Mouse (Mus musculus): ENCODE results near the gene Plin5.

DNA sequence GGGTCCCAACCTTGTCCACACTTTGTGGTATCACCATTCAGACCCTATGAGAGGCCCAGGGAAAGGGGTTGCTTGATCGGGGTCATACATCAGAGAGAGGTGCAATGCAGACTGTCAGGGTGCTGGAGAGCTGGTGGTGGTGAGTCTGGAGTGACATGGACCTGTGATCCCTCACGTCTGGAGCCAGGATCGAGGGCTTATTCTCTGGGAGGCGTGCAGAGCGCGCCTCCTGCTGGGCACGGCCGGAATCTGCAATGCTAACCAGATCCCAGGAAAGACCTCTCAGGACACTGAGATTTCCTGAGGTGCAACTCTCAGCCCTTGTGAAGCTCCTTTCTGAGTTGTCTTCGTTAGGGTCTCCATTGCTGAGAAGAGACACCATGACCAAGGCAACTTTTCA lies 42.3 kb upstream of the Plin5 start:
- TF ChIP-seq GATA1 (IDR thresholded peaks at IDR 0.05; ENCODE audit: borderline replicate concordance, low read length) (no peak), FLI1 (IDR thresholded peaks at IDR 0.05; ENCODE audit: low read length) (no peak)
